Mouse (Mus musculus) forebrain, embryonic 11.5 days (tissue): ENCODE results near the gene Ccdc162. TPM values are rescaled to one million over a fixed set of nuclear protein-coding genes. Genes with fewer than 3 reads are reported as not detected.

Experiments used
- ATAC-seq: fragments of 200-750 bp; cut with Nextera tagmentation; replicated peaks from 2 replicates; pipeline ENCODE4 v1.8.0; 2017; ENCODE audit warnings: moderate TSS enrichment; ENCODE audit not compliant: low FRiP score
- DNase-seq: peaks from one replicate; pipeline ENCODE4 v3.0.0-alpha.2; 2017; ENCODE audit warnings: low spot score
- H3K27ac ChIP-seq: fragments of 300-500 bp; sonication (generic); 2 replicates; pipeline ENCODE4 v1.5.1; 2014; ENCODE audit warnings: low read depth, low read length
- H3K27me3 ChIP-seq: fragments of 300-500 bp; sonication (generic); 2 replicates; pipeline ENCODE4 v1.6.1; 2014; ENCODE audit warnings: mild to moderate bottlenecking, low read length, mixed read lengths; ENCODE audit not compliant: control insufficient read depth, insufficient read depth
- H3K36me3 ChIP-seq: fragments of 300-500 bp; sonication (generic); 2 replicates; pipeline ENCODE4 v1.6.1; 2014; ENCODE audit warnings: mild to moderate bottlenecking, low read length, moderate library complexity, mixed read lengths; ENCODE audit not compliant: control insufficient read depth, insufficient read depth
- H3K4me1 ChIP-seq: fragments of 300-500 bp; sonication (generic); replicated peaks from 2 replicates; pipeline ENCODE4 v1.6.1; 2014; ENCODE audit warnings: low read length, mixed read lengths; ENCODE audit not compliant: control insufficient read depth, insufficient read depth
- H3K4me2 ChIP-seq: fragments of 300-500 bp; sonication (generic); 2 replicates; pipeline ENCODE4 v1.6.1; 2014; ENCODE audit warnings: low read depth, mild to moderate bottlenecking, low read length, moderate library complexity, mixed read lengths; ENCODE audit not compliant: severe bottlenecking
- H3K4me3 ChIP-seq: fragments of 300-500 bp; sonication (generic); 2 replicates; pipeline ENCODE4 v1.5.1; 2014; ENCODE audit warnings: low read depth, low read length
- H3K9ac ChIP-seq: fragments of 300-500 bp; sonication (generic); 2 replicates; pipeline ENCODE4 v1.6.1; 2014; ENCODE audit warnings: low read length
- H3K9me3 ChIP-seq: fragments of 300-500 bp; sonication (generic); 2 replicates; pipeline ENCODE4 v1.6.1; 2016; ENCODE audit warnings: low read length, mixed read lengths; ENCODE audit not compliant: control insufficient read depth
- WGBS: fragments of 180-500 bp; shearing (Covaris S2); extraction: QIAGEN DNeasy Blood & Tissue Kit; methylation state at CpG from one replicate; pipeline ENCODE4 v1.1.7; 2014; 5-methylcytosine and 5-hydroxymethylcytosine counted together
- polyA plus RNA-seq: library from polyadenylated mRNA; unstranded; fragments of >200 nt; fragmentation: Nextera tagmentation; extraction: Ambion mirVana; gene quantifications from 2 replicates; pipeline ENCODE4 v1.2.1, GENCODE M21; 2014

Gene Ccdc162
- polyA plus RNA-seq, 1 experiment from 2014 or later: 0.80 TPM

- Histone ChIP-seq H3K27me3 (no peaks in the 10 kb centered on the region), H3K9ac (no peak overlapping the region), H3K36me3 (no peaks in the 10 kb centered on the region), H3K4me3 (no peak overlapping the region), H3K4me2 (no peak overlapping the region), H3K27ac (no peak overlapping the region), H3K4me1 (peaks cover 6% of the 10 kb centered on the region; the same call in 1 of the 2 replicates), H3K9me3 (no peaks in the 10 kb centered on the region)
- DNase-seq: no peak
- ATAC-seq: no peak
- 83% methylated on average over 9 of the region's 9 CpGs for WGBS
Observed at GRCm38 (mm10) chr10:41719587-41719986, 3.2 kb upstream of the Ccdc162 start.

DNA sequence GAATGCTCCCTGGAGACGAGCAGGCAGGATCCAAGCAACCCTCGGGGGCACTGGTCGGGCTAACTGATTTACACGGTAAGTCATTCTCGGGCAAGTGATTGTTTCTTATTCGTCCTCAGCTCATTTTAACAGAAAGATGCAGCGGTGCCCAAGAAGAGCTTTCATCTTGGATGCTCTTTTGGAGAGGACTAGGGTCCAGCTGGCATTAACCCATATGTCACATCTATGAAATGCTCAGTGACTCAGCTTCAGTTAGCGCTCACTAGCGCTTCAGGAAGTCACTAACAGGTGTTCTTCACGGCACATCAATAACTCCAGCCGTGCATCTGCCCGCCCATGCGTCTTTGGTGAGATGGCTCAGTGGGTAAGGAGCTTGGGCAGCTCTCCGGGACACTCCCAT lies 877 bp downstream of the Ccdc162 start:
- Histone ChIP-seq H3K4me3 (no peak overlapping the region), H3K4me1 (peaks cover 6% of the 10 kb centered on the region; the same call in 1 of the 2 replicates), H3K27me3 (no peaks in the 10 kb centered on the region), H3K9me3 (no peaks in the 10 kb centered on the region), H3K36me3 (no peaks in the 10 kb centered on the region), H3K27ac (no peak overlapping the region), H3K4me2 (no peak overlapping the region), H3K9ac (no peak overlapping the region)
- ATAC-seq: no peak
- WGBS: 90% methylated on average over 14 of the region's 14 CpGs
- DNase-seq: no peak

- 54% methylated on average over 7 of the region's 7 CpGs for WGBS
- Histone ChIP-seq H3K27ac (no peak overlapping the region), H3K9me3 (no peaks in the 10 kb centered on the region), H3K4me2 (no peak overlapping the region), H3K36me3 (no peaks in the 10 kb centered on the region), H3K4me1 (peaks cover 5% of the 10 kb centered on the region; the same call in 1 of the 2 replicates), H3K4me3 (no peak overlapping the region), H3K9ac (no peak overlapping the region), H3K27me3 (no peaks in the 10 kb centered on the region)
- no peak for DNase-seq
- ATAC-seq: no peak
Observed at GRCm38 (mm10) chr10:41711467-41711866, 5.0 kb downstream of the Ccdc162 start.

DNA sequence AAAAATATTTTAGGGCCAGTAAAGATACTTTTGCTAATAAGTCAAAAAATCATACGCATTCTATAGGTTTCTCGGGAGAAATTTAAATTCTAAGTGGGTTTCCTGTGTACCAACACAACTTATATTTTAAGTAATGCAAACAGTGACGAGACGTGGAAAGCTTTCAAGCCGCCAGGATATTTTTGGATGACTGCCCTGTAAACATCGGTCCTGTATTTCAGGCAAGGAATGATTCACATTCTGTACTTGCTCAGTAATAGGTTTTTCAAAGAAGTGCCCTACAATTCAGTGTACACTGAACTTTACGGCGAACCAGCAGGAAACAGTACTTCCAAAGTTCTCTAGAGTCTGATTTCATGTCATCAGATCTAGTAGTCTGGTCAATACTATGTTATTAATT lies 5.7 kb downstream of the Ccdc162 start:
- Histone ChIP-seq H3K36me3 (no peaks in the 10 kb centered on the region), H3K4me1 (no peaks in the 10 kb centered on the region), H3K4me3 (no peak overlapping the region), H3K27me3 (no peaks in the 10 kb centered on the region), H3K9me3 (no peaks in the 10 kb centered on the region), H3K9ac (no peak overlapping the region), H3K4me2 (no peak overlapping the region), H3K27ac (no peak overlapping the region)
- no peak for DNase-seq
- 97% methylated on average over 8 of the region's 8 CpGs for WGBS
- no peak for ATAC-seq

DNA sequence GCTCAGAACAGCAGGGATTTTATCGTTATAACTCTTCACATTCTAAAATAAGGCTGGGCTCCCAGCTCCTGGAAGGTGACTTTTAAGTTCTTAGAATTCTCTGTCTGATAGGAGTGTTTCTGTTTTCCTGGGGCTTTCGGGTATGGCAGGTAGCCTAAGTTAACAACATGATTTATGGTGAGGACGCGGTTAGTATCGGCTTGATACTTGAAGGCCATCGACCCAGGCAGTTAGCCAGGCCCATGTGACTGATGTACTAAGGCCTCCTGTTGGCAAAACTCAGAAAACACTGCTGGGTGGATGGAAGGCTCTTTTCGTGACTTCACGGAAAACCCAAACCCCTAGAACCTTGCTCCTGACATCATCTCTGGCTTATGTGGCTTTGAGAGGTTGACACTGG lies 7.1 kb downstream of the Ccdc162 start:
- no peaks in the 10 kb centered on the region for H3K9me3 ChIP-seq
- H3K27me3 ChIP-seq: no peaks in the 10 kb centered on the region
- WGBS: 93% methylated on average over 8 of the region's 8 CpGs
- no peak for ATAC-seq
- no peak overlapping the region for H3K27ac ChIP-seq
- no peak overlapping the region for H3K4me2 ChIP-seq
- H3K36me3 ChIP-seq: no peaks in the 10 kb centered on the region
- H3K9ac ChIP-seq: no peak overlapping the region
- DNase-seq: no peak
- H3K4me1 ChIP-seq: no peaks in the 10 kb centered on the region
- no peak overlapping the region for H3K4me3 ChIP-seq

DNA sequence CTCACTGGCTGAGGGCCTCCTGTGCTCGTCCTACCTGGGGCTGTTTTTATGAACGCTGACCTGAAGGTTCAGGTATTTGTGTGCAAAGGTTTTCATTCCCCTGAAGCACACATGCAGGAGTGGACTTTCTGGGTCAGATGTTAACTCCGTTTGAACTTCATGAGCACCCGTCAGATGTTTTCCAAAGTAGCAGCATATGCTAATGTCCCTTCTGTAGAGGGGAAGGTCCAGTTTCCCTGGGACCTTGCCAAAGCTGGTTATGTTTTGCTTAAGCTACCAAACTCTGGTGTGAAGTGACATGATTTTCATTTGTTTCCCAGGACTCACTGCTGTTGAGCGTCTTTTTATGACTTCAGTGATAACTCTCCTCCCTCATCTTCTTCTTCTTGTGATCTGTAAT lies 16.8 kb downstream of the Ccdc162 start:
- Histone ChIP-seq H3K36me3 (no peaks in the 10 kb centered on the region), H3K4me2 (no peak overlapping the region), H3K27ac (no peak overlapping the region), H3K9ac (no peak overlapping the region), H3K9me3 (no peaks in the 10 kb centered on the region), H3K4me1 (no peaks in the 10 kb centered on the region), H3K27me3 (no peaks in the 10 kb centered on the region), H3K4me3 (no peak overlapping the region)
- WGBS: 82% methylated on average over 5 of the region's 5 CpGs
- DNase-seq: no peak
- no peak for ATAC-seq

GRCm38 (mm10) chr10:41697040-41697439 lies 19.4 kb downstream of the Ccdc162 start:
- WGBS: 87% methylated on average over 11 of the region's 11 CpGs
- Histone ChIP-seq H3K27me3 (no peaks in the 10 kb centered on the region), H3K4me2 (no peak overlapping the region), H3K36me3 (no peaks in the 10 kb centered on the region), H3K4me3 (no peak overlapping the region), H3K9me3 (no peaks in the 10 kb centered on the region), H3K9ac (no peak overlapping the region), H3K4me1 (no peaks in the 10 kb centered on the region), H3K27ac (no peak overlapping the region)
- DNase-seq (no peak), ATAC-seq (no peak)

DNA sequence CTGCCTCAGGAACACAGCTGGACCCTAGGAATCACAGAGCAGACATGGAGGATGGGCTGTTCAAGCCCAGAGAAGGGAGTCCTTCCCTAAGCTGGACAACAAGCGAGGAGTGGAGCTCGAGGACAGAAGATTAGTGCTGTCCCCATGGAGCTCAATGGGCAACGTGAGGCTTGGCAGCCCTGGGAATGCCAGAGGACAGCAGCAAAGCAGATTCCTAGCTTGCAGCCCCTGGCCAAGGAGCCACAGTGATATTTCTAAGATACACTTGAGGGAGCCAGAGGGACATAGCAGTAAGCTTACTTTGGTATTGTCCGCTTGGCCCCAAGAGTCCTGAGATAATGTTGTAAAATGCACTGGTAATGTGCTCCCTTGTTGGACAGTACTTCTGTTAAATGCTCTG lies 25.5 kb downstream of the Ccdc162 start:
- 64% methylated on average over 4 of the region's 4 CpGs for WGBS
- H3K4me3 ChIP-seq: no peak overlapping the region
- DNase-seq (no peak), ATAC-seq (no peak)
- no peak overlapping the region for H3K9ac ChIP-seq
- no peak overlapping the region for H3K4me2 ChIP-seq
- H3K4me1 ChIP-seq: no peaks in the 10 kb centered on the region
- no peak overlapping the region for H3K27ac ChIP-seq
- H3K36me3 ChIP-seq: no peaks in the 10 kb centered on the region
- no peaks in the 10 kb centered on the region for H3K27me3 ChIP-seq
- H3K9me3 ChIP-seq: no peaks in the 10 kb centered on the region

DNA sequence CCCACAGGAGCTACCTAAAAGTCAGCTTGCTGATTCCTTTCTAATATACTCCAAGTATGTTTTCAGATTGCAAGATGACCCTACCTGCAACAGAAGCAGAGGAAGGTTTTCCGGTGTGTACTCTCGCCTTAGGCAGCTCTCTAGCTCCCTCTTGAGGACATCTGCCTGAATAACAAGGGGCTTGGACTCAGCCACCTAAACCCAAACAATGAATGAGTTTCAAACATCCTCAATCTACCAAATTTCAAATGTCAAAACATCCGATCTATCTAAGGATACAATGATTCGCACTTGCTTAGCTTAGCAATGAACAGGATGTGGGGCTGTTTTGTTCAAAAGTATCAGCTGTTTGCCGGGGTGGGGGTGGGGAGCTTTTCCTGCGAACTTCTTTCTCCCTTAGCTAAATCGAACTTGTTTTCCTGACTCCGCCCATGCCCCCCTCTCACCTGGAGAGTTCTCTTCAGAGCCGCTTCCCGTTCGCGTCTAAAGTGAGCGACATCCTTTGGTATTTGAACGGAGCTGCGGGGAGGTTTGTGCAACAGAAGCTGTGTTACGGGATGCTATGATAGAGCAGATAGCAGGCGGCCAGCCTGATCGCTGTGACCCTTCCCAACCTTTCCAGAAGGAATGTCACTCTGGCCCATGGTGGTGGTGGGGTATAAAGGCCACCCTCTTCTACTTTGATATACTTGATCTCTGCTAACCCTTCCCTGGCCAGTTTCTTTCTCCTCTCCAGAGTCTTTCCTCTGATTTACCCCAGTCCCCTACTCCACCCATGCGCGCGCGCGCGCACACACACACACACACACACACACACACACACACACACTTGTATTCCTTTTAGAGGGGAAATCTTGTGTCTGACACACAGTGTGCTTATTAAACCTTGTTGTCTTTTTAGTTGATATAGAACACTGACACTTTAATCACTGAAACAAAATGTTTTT lies 26.2 kb downstream of the Ccdc162 start:
- Histone ChIP-seq H3K36me3 (no peaks in the 10 kb centered on the region), H3K4me1 (no peaks in the 10 kb centered on the region), H3K27ac (no peak overlapping the region), H3K27me3 (no peaks in the 10 kb centered on the region), H3K4me3 (peak overlapping the region; percentile 37), H3K4me2 (peak overlapping the region; percentile 64), H3K9me3 (no peaks in the 10 kb centered on the region), H3K9ac (peak overlapping the region; percentile 50; the same call in 1 of the 2 replicates)
- 21% methylated on average over 24 of the region's 24 CpGs for WGBS
- ATAC-seq: 0 out of 2 replicates have a peak, but pooled peaks have one; percentile 49
- DNase-seq: peak; percentile 76
